Mouse (Mus musculus) layer of hippocampus, postnatal 14 days (tissue): Measurements from ENCODE around the gene Rab25. TPM values are rescaled to one million over a fixed set of nuclear protein-coding genes. Genes with fewer than 3 reads are reported as not detected.

ENCODE experiments used
- DNase-seq, 2 experiments: peaks; one replicate each; pipeline ENCODE4 v3.0.0; 2021 to 2022; ENCODE audit warnings: low spot score in 2 of 2, mixed read lengths in 1 of 2
- total RNA-seq, 2 experiments: library from RNA; stranded (reverse); gene quantifications; 2 replicates each; pipeline ENCODE4 v1.2.3; 2021

The Rab25 gene
- total RNA-seq, 2 experiments from 2014 or later: not detected

GRCm38 (mm10) chr3:88526157-88527131, 21.7 kb downstream of the Rab25 start:
- DNase-seq: peak; percentile 75 to 80

GRCm38 (mm10) chr3:88525021-88525420, 23.1 kb downstream of the Rab25 start:
- no peak for DNase-seq

GRCm38 (mm10) chr3:88523027-88523426, 25.1 kb downstream of the Rab25 start:
- no peak for DNase-seq

GRCm38 (mm10) chr3:88521803-88522331, 26.2 kb downstream of the Rab25 start:
- DNase-seq: no peak

GRCm38 (mm10) chr3:88521156-88521555, 26.9 kb downstream of the Rab25 start:
- no peak for DNase-seq

- DNase-seq: no peak
These were observed 28.0 kb downstream of the Rab25 start for GRCm38 (mm10) chr3:88520078-88520477.

GRCm38 (mm10) chr3:88518411-88518810, 29.7 kb downstream of the Rab25 start:
- DNase-seq: no peak

GRCm38 (mm10) chr3:88516407-88516806, 31.7 kb downstream of the Rab25 start:
- no peak for DNase-seq

GRCm38 (mm10) chr3:88515095-88515386, 33.1 kb downstream of the Rab25 start:
- DNase-seq: no peak

GRCm38 (mm10) chr3:88514231-88515094, 33.6 kb downstream of the Rab25 start:
- no peak for DNase-seq

- no peak for DNase-seq
These were observed 34.5 kb downstream of the Rab25 start for GRCm38 (mm10) chr3:88513546-88514115.

GRCm38 (mm10) chr3:88512896-88513545, 35.1 kb downstream of the Rab25 start:
- no peak for DNase-seq

GRCm38 (mm10) chr3:88512141-88512895, 35.8 kb downstream of the Rab25 start:
- DNase-seq: no peak

GRCm38 (mm10) chr3:88511559-88511958, 36.5 kb downstream of the Rab25 start:
- no peak for DNase-seq

GRCm38 (mm10) chr3:88510421-88511289, 37.4 kb downstream of the Rab25 start:
- DNase-seq: no peak

- peak; percentile 86 to 92 for DNase-seq
These were observed 38.2 kb downstream of the Rab25 start, which contains the start of gene Lmna for GRCm38 (mm10) chr3:88509692-88510420. Lmna (minus strand) TSS chr3:88509956.

GRCm38 (mm10) chr3:88509250-88509649, 38.9 kb downstream of the Rab25 start:
- DNase-seq: no peak

- DNase-seq: no peak
These were observed 42.3 kb downstream of the Rab25 start for GRCm38 (mm10) chr3:88505765-88506164.
